Mouse (Mus musculus) ES-E14 (cell line): ENCODE data around the gene Ccdc85a. TPM values are rescaled to one million over a fixed set of nuclear protein-coding genes. Genes with fewer than 3 reads are reported as not detected.

Experiments
- DNase-seq: peaks from one replicate; pipeline ENCODE4 v3.0.0-alpha.2; 2013; ENCODE audit warnings: low read depth, low spot score
- H3K27ac ChIP-seq: 2 replicates; pipeline ENCODE4 v1.5.1; 2012; ENCODE audit warnings: low read depth, mild to moderate bottlenecking, low read length, moderate library complexity, mixed read lengths; ENCODE audit not compliant: poor library complexity, insufficient read depth, severe bottlenecking
- H3K36me3 ChIP-seq: 2 replicates; pipeline ENCODE4 v1.6.1; 2012; ENCODE audit warnings: mild to moderate bottlenecking, low read length, moderate library complexity, mixed read lengths; ENCODE audit not compliant: control insufficient read depth, poor library complexity, insufficient read depth, severe bottlenecking
- H3K4me1 ChIP-seq, 2 experiments: fragments of 150-350 bp in 1 of 2; sonication (generic) in 1 of 2; 2 replicates each; pipeline ENCODE4 v1.6.1; 2012; ENCODE audit warnings: low read length in 2 of 2, mild to moderate bottlenecking in 1 of 2, mixed read lengths in 1 of 2; ENCODE audit not compliant: control insufficient read depth in 2 of 2, insufficient read depth in 2 of 2, poor library complexity in 1 of 2
- H3K4me3 ChIP-seq, 2 experiments: fragments of 150-350 bp in 1 of 2; sonication (generic) in 1 of 2; 2 replicates each; pipeline ENCODE4 v1.5.1; 2012; ENCODE audit warnings: low read length in 2 of 2, low read depth in 1 of 2, mild to moderate bottlenecking in 1 of 2, mixed read lengths in 1 of 2; ENCODE audit not compliant: insufficient read depth in 1 of 2, poor library complexity in 1 of 2, severe bottlenecking in 1 of 2
- H3K9ac ChIP-seq: 2 replicates; pipeline ENCODE4 v1.6.1; 2012; ENCODE audit warnings: low read depth, mild to moderate bottlenecking, low read length, mixed read lengths; ENCODE audit not compliant: poor library complexity, insufficient read depth, severe bottlenecking
- H3K9me3 ChIP-seq: fragments of 150-350 bp; sonication (generic); 2 replicates; pipeline ENCODE4 v1.6.1; 2012; ENCODE audit warnings: low read depth, mild to moderate bottlenecking, low read length; ENCODE audit not compliant: control insufficient read depth, insufficient read depth
- CHD2 ChIP-seq: IDR thresholded peaks from 2 replicates; pipeline ENCODE4 v1.6.1; 2014; ENCODE audit warnings: mild to moderate bottlenecking, low read depth, low read length, inconsistent platforms
- HCFC1 ChIP-seq: IDR thresholded peaks from 2 replicates; pipeline ENCODE4 v1.6.1; 2012; ENCODE audit warnings: low read length, inconsistent platforms, borderline replicate concordance; ENCODE audit not compliant: insufficient read depth
- MAFK ChIP-seq: IDR thresholded peaks from 2 replicates; pipeline ENCODE4 v1.6.1; 2014; ENCODE audit warnings: mild to moderate bottlenecking, low read depth, low read length, inconsistent platforms; ENCODE audit not compliant: insufficient read depth
- ZC3H11A ChIP-seq: IDR thresholded peaks from 2 replicates; pipeline ENCODE4 v1.6.1; 2012; ENCODE audit warnings: low read depth, mild to moderate bottlenecking, inconsistent platforms, low read length, borderline replicate concordance
- ZNF384 ChIP-seq: IDR thresholded peaks from 2 replicates; pipeline ENCODE4 v1.6.1; 2012; ENCODE audit warnings: low read depth, low read length, inconsistent platforms
- in situ Hi-C, 2 experiments: fragments of 600-800 bp; cut with MboI; formaldehyde crosslinking; loops; one replicate each; pipeline ENCODE4 v1.15.1; 2025; ENCODE audit warnings: low sequenced_read_pairs in 2 of 2, inconsistent platforms in 1 of 2; ENCODE audit not compliant: unreplicated experiment in 2 of 2
- total RNA-seq: library from RNA; depleted of rRNA; stranded (reverse); fragments of 300-350 nt; gene quantifications from 2 replicates; pipeline ENCODE4 v1.2.3, GENCODE M21; 2012

The Ccdc85a gene
- total RNA-seq, 1 experiment: 1.7 TPM

DNA sequence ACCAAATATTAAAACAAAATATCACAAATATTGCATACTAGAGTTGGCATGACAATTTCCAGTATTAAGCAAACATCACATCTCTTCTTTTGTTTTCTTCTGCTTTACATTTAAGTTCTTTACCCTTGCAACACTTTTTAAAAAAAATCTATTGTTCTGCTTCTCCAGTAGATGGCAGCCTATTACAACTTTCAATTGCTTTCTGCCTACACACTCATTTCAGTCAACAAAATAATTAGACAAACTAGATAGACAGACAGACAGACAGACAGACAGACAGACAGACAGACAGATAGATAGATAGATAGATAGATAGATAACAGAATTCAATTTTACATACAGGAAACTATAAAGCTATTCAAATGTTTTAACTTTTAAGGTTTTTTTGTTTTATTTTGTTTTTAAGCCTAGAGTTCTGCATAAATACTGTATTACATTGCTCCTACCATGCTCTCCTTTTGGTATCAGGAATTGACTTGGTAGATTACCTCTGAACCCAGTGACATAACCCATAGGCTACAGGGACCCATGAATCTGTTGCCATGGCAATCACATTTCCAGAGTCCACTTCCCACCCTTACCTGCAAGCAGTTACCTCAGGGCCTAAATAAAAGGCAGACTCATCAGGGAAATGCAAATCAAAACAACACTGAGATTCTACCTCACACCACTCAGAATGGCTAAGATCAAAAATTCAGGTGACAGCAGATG, 26.8 kb upstream of the Ccdc85a start:
- no peak overlapping the region for H3K27ac ChIP-seq
- in situ Hi-C loops: no loop called here
- H3K4me3 ChIP-seq: no peak overlapping the region
- DNase-seq: peak; percentile 6
- no peaks in the 10 kb centered on the region for H3K36me3 ChIP-seq
- TF ChIP-seq CHD2: no peak
- TF ChIP-seq ZC3H11A: peak; percentile 63; the same call in 1 of the 2 replicates
- no peak for TF ChIP-seq HCFC1
- TF ChIP-seq MAFK: no peak
- TF ChIP-seq ZNF384: peak; percentile 73
- H3K4me1 ChIP-seq: no peaks in the 10 kb centered on the region
- no peak overlapping the region for H3K9ac ChIP-seq
- H3K9me3 ChIP-seq: no peaks in the 10 kb centered on the region

DNA sequence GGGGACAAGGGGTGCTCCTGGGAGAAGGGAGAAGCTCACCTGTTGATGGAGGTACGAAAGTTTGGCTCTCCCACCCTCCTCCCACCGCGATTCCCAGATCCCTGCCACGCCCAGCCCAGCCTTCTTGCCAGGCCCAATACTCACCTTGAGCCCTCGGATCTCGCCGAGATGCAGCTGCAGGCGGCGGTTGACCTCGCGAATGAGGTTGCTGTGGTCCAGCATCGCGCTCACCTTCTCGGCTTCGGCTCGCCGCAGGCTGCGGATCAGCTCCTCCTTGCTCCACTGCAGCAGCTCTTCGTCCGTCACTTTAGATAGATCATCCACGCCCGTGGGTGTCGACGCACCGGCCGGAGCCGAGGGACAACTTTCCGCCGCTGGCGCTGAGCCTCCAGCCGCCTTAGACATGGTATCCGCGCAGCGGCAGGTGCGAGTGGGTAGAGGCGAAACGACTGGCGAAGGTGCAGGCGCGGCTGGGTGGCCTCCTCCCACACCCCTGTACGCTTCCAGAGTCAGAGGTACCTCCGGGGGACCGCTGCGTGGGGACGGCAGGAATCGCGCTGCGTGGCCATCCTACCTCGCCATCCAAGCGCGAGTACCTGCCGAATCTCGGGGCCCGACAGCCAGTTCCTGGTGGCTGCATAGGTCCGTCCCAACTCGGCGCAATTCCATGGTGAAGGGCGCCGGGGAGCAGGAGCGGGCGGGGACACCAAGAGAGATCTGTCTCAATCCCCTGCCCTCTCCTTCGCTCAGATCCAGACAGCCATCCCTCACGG, 800 bp downstream of the Ccdc85a start:
- Histone ChIP-seq H3K36me3 (no peaks in the 10 kb centered on the region; the same call in 1 of the 2 replicates), H3K9me3 (no peaks in the 10 kb centered on the region), H3K27ac (no peak overlapping the region), H3K4me1 (peaks cover 0 to 7% of the 10 kb centered on the region in 2 experiments; a peak in 1 of 4 replicates), H3K9ac (peak overlapping the region; percentile 73), H3K4me3 (peak overlapping the region; percentile 70 to 76)
- TF ChIP-seq ZNF384 (no peak), ZC3H11A (no peak)
- in situ Hi-C loops: loop anchor here in 1 of 2 experiments (25.0 kb wide), 1 partner anchor 571 kb away; no protein-coding TSS in a partner anchor
- peak; percentile 31 for DNase-seq

DNA sequence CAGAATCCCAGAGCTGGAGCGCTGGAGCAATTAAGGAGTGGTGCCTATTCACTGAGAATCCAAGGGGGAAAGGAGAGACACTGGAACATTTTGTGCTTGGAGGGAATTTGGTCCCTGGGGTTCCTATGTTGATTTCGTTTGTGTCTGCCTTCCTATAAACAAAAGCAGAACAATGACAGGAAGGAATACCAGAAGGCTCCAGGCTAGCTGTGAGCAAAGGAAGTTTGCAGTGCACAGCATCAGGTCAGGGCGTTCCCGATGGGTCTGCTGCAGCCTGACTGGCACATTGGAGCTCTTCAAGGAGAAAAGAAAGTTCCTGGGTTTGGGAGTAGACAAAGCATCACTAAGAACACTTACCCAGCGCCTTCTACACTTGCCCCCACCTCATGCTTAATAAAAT, 1.9 kb downstream of the Ccdc85a start:
- Histone ChIP-seq H3K4me3 (no peak overlapping the region; a peak in 1 of 4 replicates), H3K9me3 (no peaks in the 10 kb centered on the region), H3K4me1 (peaks cover 0 to 7% of the 10 kb centered on the region in 2 experiments; a peak in 1 of 4 replicates), H3K36me3 (no peaks in the 10 kb centered on the region; the same call in 1 of the 2 replicates), H3K27ac (no peak overlapping the region), H3K9ac (no peak overlapping the region)
- DNase-seq: peak; percentile 57
- in situ Hi-C loops: loop anchor here in 1 of 2 experiments (25.0 kb wide), 1 partner anchor 570 kb away; no protein-coding TSS in a partner anchor
- no peak for TF ChIP-seq ZNF384
- TF ChIP-seq ZC3H11A: no peak
- TF ChIP-seq HCFC1: no peak
- no peak for TF ChIP-seq MAFK
- TF ChIP-seq CHD2: no peak

DNA sequence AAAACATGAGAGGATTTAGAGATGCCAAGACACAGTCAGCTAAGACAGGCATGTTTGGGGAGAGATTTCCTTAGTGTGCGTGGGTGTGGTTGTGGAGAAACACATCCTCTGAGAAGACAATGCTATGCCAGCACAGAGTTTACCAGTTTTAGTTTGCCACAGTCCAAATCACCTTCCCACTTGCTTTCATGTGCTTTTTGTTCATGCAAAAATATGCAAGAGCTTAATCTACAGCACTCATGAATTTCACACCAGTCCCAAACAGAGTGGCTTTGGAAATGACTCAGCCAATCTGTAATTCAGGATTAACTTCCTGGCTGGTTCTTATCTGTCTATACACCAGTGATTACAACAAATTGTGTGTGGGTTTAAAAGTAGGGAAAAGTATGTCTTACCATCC, 11.7 kb downstream of the Ccdc85a start:
- no peak for TF ChIP-seq ZC3H11A
- no peak for TF ChIP-seq ZNF384
- TF ChIP-seq MAFK: no peak
- TF ChIP-seq HCFC1: no peak
- TF ChIP-seq CHD2: no peak
- DNase-seq: no peak
- H3K4me1 ChIP-seq: no peaks in the 10 kb centered on the region
- in situ Hi-C loops: no loop called here
- H3K4me3 ChIP-seq: no peak overlapping the region
- H3K36me3 ChIP-seq: no peaks in the 10 kb centered on the region; the same call in 1 of the 2 replicates
- no peak overlapping the region for H3K27ac ChIP-seq
- no peak overlapping the region for H3K9ac ChIP-seq
- no peaks in the 10 kb centered on the region for H3K9me3 ChIP-seq
